Mouse (Mus musculus): ENCODE measurements around the gene Stk35.

- TF ChIP-seq CTCF (IDR thresholded peaks at IDR 0.05; ENCODE audit: low read depth, low read length) (no peak), POLR2A (IDR thresholded peaks at IDR 0.05; ENCODE audit: borderline replicate concordance, low read depth, low read length) (no peak)
Measured at GRCm38 (mm10) chr2:129851512-129851911, 51.2 kb downstream of the Stk35 start.
